Mouse (Mus musculus) frontal cortex, postnatal 14 days (tissue): ENCODE results near the gene Rnf220.
A peak's percentile ranks its signal among the peaks of the same experiment; 100 is the strongest.

Experiments used
- DNase-seq, 2 experiments: peaks; one replicate each; pipeline ENCODE4 v3.0.0; 2022; ENCODE audit warnings: low spot score in 2 of 2

The Rnf220 gene

GRCm38 (mm10) chr4:117302027-117302806 is 194.6 kb downstream of the Rnf220 start:
- DNase-seq = no peak

GRCm38 (mm10) chr4:117299921-117300320 is 196.9 kb downstream of the Rnf220 start:
- DNase-seq = no peak

GRCm38 (mm10) chr4:117297819-117298218 is 199.0 kb downstream of the Rnf220 start:
- DNase-seq = no peak

- DNase-seq = no peak
Observed at GRCm38 (mm10) chr4:117296849-117297593, 199.8 kb downstream of the Rnf220 start.

GRCm38 (mm10) chr4:117291696-117292095 is 205.2 kb downstream of the Rnf220 start:
- no peak for DNase-seq

- peak in 1 of 2 experiments; percentile 57 for DNase-seq
Observed at GRCm38 (mm10) chr4:117288927-117289801, 207.7 kb downstream of the Rnf220 start.

GRCm38 (mm10) chr4:117288277-117288926 is 208.4 kb downstream of the Rnf220 start:
- no peak for DNase-seq

- DNase-seq = no peak
Observed at GRCm38 (mm10) chr4:117284363-117284762, 212.5 kb downstream of the Rnf220 start.

GRCm38 (mm10) chr4:117283271-117284191 is 213.3 kb downstream of the Rnf220 start:
- DNase-seq = no peak

GRCm38 (mm10) chr4:117281090-117281845 is 215.6 kb downstream of the Rnf220 start:
- no peak for DNase-seq

- DNase-seq = no peak
Observed at GRCm38 (mm10) chr4:117280397-117280930, 216.4 kb downstream of the Rnf220 start.

GRCm38 (mm10) chr4:117279253-117279642 is 217.6 kb downstream of the Rnf220 start:
- DNase-seq = no peak

- DNase-seq = no peak
Observed at GRCm38 (mm10) chr4:117278381-117279252, 218.2 kb downstream of the Rnf220 start.

GRCm38 (mm10) chr4:117277687-117278086 is 219.2 kb downstream of the Rnf220 start:
- DNase-seq = no peak

GRCm38 (mm10) chr4:117277021-117277420 is 219.8 kb downstream of the Rnf220 start:
- DNase-seq = no peak

GRCm38 (mm10) chr4:117276281-117276711 is 220.6 kb downstream of the Rnf220 start:
- DNase-seq = no peak

- DNase-seq = no peak
Observed at GRCm38 (mm10) chr4:117274720-117275119, 222.1 kb downstream of the Rnf220 start.

GRCm38 (mm10) chr4:117272459-117272858 is 224.4 kb downstream of the Rnf220 start:
- no peak for DNase-seq
